Mouse (Mus musculus) right cerebral cortex, postnatal 36 days (tissue): ENCODE measurements around the gene Cmtm7.

ENCODE experiments used
- DNase-seq, 2 experiments: peaks; one replicate each; pipeline ENCODE4 v3.0.0; 2022; ENCODE audit warnings: low spot score in 2 of 2, mixed read lengths in 1 of 2

The Cmtm7 gene

DNA sequence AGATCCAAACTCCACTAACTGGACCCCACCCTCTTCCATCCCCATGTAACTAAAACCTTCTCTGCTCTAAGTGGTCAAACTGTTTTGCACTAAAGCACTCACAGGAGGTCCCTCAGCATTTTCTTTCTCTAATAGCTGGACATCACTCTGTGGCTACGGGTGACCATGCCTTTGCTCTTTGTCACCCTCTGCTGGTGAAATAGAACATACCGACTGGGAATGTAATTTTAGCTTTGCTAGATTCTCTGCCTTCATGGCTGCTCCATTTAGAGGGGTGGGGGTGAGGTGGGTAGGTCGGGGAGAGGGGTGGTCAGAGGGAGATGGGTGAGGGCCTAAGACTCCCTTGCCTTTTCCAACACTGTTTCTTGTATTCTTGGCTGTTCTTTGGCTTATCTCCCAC, 54.3 kb downstream of the Cmtm7 start:
- DNase-seq: no peak

DNA sequence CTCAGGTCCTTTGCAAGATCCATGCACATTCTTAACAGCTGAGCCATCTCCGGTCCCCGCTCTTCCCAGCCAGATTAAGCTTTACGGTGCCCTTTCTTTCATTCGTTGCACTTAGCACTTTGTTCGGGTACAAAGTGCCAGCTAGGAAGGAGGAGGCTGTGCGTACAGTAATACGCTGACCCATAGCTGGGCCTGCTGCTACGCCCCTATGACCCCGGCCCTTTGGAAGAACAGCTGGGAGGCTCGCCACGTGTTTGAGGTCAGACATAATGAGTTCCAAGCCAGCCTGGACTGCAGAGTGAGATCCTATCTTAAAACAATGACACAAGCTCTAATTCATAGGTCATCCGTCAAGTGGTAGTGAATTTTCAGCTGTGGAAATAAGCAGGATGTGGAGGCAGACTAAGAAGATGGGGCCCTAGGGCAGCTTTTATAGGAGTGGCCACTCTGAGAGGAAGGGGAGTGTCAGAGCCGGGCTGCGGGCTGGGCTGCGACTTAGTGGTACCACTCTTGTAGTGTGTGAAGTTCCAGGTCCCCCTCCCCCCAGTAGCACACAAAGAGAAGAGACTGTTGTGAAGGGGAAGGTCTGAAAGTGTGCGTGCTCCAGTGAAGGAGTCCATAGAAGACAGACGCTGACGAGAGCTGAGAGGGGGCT, 64.9 kb downstream of the Cmtm7 start:
- DNase-seq: no peak

DNA sequence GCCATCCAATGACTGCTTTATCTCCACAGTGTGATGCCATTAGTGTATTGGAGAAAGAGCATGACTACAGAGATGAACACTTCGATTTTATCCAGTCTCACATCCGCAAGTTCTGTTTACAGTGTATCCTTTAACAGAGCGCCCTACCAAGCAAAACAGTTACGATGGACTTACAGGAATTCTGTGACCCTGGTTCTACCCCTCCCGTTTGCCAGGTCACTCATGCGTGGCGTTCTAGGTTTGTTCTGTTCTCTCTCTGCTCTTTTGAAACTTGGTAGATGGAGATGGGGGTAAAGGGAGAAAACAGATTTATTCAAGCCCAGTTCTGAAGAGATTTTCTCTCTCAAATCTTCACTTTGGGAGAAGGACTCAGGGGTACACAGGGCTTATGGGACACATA, 68.2 kb downstream of the Cmtm7 start:
- DNase-seq: no peak

DNA sequence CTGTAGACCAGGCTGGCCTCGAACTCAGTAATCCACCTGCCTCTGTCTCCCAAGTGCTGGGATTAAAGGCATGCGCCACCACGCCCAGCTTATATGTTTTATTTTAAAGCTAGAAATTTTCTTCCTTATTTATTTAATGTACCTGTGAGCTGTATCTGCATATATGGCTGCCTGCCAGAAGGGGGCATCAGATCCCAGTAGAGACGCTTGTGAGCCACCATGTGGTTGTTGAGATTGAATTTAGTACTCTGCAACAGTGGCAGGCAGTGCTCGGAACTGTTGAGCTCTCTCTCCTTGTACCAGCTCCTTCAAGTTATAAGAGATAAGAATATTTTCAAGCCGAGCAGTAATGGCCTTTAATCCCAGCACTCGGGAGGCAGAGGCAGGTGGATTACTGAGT, 71.3 kb downstream of the Cmtm7 start:
- DNase-seq: no peak

DNA sequence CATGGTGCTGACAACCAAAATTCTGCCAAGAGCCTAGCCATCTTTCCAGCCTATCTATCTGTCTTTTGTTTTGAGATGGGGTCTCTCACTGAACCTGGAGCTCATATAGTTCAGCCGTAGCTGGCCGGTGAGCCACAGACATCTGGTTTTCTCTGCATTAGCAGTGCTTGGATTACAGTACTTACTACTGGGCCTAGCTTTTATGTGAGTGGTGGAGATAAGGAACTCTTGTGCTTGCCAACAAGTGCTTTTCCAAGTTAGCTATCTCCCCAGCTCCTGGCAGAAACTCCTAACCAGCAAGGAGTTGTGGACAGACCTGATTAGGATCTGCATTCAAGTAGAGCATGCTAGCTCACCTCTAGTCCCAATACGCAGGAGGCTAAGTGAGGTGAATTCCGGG, 73.9 kb downstream of the Cmtm7 start:
- no peak for DNase-seq
